Mouse (Mus musculus) kidney, postnatal 4 days (tissue): Measurements from ENCODE around the gene Rfxank.

Source experiments
- DNase-seq, 2 experiments: peaks; one replicate each; pipeline ENCODE4 v3.0.0; 2021; ENCODE audit warnings: mixed read lengths in 2 of 2

Rfxank gene

DNA sequence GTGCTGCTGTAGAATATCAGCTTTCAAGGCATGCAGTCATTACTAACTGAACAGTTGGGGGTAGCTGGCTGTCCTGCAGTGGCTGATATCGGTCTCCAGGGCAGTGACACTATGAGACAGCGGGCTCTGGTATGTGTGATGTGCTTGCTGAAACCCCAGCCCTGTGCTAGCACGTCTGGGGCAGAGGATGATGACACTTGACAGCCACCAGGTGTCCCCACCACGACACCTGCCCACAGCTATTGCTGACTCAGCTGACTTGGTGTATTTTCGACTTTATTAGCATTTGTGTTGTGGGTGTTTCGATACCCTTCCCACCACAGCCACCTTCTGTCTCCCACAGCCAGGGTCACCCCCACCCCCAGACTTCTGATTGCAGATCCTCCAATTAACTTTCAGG, 34.4 kb downstream of the Rfxank start:
- DNase-seq, result peak; percentile 50 to 66

DNA sequence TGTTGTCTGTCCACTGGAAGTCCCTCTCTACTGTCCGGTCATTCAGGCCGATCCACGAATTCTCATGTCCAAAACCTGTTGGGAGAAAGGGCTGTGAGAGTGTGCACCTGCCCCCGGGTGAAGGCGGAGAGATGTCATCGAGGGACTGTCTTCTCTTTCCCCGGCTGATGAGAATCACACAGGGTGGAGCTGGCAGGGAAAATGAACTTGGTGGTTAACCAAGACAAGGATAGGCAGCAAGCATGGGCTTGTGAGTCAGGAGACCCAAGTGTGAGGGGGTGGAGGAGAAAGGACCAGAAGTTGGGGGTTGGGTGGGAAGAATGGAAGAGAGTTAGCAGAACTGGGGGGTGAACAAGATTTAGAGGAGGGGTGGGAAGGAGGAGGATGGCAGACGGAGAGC, 38.7 kb downstream of the Rfxank start:
- no peak for DNase-seq

DNA sequence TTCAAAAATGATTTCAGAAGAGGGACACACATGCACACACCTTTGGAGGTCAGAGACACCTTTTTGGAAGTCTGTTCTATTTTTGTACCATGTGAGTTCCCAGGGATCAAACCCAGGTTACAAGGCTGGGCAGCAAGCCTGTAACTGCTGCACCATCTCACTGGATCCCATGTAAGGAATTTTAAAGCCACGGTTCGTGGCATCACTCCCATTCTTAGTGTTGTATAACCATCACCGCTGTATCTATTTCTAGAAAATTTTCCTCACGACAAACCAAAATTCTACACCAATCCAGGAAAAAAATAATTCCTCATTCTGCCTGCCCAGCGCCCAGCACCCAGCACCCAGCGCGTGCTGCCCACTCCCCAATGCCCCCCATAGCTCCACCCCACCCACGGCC, 39.7 kb downstream of the Rfxank start:
- DNase-seq, result no peak

DNA sequence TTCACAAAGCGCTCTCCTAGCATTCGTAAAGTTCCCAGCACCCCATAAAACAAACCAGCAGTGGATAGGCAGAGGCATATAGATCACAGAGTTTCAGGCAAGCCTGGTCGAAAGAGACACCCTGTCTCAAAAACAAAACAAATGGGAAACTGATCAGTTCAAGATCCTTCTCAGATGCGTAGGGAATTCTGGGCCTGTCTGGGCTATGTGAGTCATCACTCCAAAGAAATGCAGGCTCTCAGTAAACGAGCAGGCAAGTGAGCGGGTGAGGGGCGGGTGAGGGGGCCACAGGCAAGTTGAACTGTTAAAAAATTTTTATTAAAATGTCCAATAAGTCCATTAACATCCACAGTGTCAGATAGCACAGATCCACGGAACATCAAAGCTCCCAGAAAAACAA, 46.2 kb downstream of the Rfxank start:
- no peak for DNase-seq

DNA sequence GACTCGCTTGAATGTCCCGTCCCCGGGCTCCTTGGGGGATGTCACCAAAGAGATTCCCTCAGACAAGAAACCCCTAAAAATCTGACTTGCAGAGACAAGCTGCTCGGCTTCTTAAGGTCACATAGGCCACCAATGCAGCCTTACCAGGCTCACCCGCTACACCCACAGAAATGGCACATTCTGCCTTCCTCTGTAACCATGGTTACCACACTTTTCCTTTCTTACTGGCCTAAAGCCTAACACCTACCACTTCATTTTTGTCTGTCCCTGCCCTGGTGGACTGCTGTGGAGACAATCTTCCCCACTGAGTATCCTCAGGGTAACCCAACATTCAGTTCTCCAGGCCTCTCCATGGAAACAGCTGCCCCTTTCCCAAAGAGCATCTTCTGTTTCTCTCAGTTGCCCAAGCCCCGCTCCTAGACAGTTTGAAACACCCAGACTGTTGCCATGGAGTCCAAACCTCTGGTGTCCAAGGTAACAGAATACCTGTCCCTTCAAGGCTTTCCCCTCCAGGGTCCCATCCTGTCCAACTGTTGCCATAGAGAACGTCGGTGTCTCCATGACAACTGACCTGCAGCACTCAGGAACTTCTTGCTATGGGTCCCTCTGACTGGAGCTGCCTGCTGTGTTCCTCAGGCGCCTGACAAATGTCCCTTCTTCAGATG, 49.5 kb downstream of the Rfxank start:
- no peak for DNase-seq

DNA sequence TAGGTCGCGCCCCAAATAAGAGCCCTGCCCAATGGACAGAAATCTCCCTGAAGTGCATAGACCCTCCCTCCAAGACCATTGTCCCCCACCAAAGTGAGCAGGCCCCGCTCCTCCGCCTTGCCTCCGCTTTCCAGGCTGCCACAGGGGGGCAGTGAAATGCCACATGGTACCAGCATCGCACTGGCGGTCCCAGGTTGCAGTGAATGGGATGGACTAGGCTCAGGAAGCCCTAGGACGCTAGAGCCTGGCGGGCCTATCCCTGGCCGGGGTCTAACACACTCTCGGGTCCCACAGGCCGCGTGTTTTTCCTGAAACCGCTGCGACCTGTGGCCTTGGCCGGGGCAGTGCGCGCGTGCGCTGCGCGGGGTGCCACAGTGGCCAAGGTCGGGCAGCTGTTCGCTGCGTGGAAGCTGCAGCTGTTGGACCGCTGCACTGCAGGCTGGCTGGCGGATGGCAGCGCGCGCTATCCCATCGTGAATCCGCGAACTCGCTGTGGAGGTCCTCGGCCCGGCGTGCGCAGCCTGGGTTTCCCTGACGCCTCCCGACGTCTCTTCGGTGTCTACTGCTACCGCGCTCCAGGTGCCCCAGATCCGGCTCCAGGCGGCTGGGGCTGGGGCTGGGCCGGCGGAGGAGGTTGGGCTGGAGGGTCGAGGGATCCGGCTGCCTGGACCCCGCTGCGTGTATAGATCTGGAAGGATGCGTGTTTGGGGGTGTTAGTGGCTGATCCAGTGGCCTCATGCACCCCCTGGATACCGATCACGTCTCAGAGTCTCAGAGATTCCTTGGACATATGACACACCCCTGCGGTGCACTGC, 50.9 kb downstream of the Rfxank start:
- peak; percentile 64 to 72 for DNase-seq

DNA sequence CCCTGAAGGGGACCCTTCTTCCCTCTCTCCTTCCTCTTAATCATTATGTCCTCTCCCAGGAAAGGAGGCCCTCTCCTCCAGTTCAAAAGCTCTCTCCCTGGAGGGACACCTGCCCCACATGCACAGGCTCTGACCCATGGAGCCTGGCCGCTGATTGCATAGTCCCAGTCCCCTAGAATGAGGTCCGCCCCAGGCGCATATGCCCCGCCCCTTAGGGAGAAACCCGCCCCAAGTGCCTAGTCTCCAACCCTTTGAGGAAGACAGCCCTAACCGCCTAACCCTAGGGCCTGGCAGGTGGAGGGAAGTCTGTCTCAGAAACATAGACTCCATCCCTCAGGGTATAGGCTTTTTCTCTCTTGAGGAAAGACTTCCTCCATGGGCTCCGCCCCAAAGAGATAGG, 51.7 kb downstream of the Rfxank start:
- peak in 1 of 2 experiments; percentile 10 for DNase-seq

DNA sequence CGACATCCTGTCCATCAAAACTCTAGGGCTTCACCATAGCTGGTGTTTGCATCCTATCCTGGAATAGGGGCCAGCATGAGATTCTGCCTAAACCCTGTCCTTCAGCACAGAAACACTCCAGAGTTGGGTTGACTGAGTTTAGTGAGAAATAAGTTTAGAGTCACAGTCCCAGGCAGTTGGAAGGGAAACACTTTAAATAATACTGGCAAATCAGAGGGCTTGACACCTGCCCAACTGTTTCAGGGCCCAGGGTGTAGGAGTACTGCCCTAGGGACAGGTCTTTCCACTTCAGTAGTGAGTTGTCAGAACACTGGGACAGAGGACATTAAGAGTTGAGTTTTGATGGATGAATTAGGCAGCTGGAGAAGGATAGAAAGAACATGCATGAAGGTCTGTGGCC, 52.8 kb downstream of the Rfxank start:
- DNase-seq, result no peak

DNA sequence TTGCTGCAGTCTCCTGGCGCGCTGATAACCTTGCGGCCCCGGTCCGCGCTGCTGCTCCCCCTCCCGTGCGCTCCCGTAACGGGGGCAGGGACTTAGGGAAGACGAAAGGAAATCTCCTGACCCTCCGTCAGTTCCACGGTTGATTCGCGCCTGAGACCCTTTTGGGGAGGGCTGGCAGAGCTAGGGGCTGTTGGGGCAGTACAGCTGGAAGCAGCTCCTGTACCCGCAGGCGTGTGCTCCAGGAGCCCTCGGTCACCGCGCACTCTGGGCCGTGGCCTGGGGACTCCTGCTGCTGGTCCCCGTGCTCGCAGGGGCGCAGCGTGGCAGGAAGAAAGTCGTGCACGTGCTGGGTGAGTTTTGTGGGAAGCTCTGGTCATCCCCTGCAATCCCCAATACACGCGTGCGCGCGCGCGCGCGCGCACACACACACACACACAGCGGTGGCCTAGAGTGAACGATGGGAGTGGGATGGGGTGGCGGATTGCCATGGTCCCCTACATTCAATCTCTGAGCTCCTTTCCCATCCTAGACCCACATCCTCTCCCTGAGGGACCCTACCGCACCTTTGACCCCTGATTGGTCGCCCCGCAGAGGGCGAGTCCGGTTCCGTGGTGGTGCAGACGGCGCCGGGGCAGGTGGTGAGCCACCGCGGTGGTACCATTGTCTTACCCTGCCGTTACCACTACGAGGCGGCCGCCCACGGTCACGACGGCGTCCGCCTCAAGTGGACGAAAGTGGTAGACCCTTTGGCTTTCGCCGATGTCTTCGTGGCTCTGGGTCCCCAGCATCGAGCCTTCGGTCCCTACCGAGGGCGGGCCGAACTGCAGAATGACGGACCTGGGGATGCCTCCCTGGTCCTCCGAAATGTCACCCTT, 54.5 kb downstream of the Rfxank start:
- peak; percentile 19 to 27 for DNase-seq

DNA sequence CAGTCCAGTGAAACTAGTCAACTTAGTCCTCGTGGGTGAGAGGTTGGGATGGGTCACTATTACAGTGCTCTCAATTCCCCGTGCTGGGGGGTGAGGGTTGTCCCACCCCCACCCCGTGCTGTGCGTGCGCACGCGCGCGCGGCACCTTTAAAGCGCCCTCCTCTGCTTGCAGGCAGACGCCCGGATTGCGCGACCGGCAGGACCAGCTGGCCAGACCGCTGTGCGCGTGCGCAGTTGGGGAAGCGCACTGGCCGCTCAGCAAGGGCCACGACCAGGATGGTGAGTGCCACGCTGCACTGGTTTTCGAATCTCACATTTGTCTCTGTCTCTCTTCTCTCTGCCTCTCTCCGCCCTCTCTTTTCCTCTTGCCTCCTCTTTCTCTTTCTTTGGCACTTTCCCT, 55.7 kb downstream of the Rfxank start, which contains the start of gene Hapln4:
TSS of gene Hapln4 (plus strand) at position 173 of the 400 bp plus-strand sequence.
- DNase-seq, result peak; percentile 65 to 76

DNA sequence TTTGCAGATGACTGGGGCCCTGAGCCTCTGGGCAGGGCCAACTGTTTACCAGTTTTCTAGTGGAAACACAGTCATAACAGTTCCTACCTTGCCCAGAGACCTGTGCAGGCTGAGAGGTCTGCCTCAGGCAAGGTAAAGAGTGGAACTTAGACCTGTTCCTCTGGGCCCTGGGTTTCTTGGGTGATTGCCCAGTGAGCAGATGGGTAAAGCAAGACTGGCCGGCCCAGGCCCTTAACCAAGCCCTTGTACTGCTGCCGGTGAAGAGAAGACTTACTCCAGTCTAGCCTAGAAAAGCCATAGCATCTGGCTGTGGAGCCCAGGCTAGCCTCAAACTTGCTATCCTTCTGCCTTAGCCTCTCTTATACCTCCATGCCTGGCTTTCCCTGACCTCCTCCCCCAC, 57.0 kb downstream of the Rfxank start:
- no peak for DNase-seq
